Mouse (Mus musculus): ENCODE measurements around the gene Npas3.
A peak's percentile ranks its signal among the peaks of the same experiment; 100 is the strongest.

The Npas3 gene

GRCm38 (mm10) chr12:54004606-54005005 is 756.1 kb downstream of the Npas3 start:
- DNase-seq = no peak

- no peak for DNase-seq
These were observed 757.1 kb downstream of the Npas3 start for GRCm38 (mm10) chr12:54005546-54005945.

- no peak for DNase-seq
These were observed 766.8 kb downstream of the Npas3 start for GRCm38 (mm10) chr12:54015304-54015703.

- DNase-seq = no peak
These were observed 769.5 kb downstream of the Npas3 start for GRCm38 (mm10) chr12:54017949-54018348.

GRCm38 (mm10) chr12:54019979-54020378 is 771.5 kb downstream of the Npas3 start:
- no peak for DNase-seq

GRCm38 (mm10) chr12:54034666-54035346 is 786.3 kb downstream of the Npas3 start:
- no peak for DNase-seq

GRCm38 (mm10) chr12:54037602-54038001 is 789.1 kb downstream of the Npas3 start:
- DNase-seq = no peak

GRCm38 (mm10) chr12:54042996-54043544 is 794.6 kb downstream of the Npas3 start:
- DNase-seq = no peak

- DNase-seq = peak; percentile 46
These were observed 796.3 kb downstream of the Npas3 start for GRCm38 (mm10) chr12:54044606-54045334.

- DNase-seq = no peak
These were observed 796.9 kb downstream of the Npas3 start for GRCm38 (mm10) chr12:54045360-54045759.

- no peak for DNase-seq
These were observed 798.3 kb downstream of the Npas3 start for GRCm38 (mm10) chr12:54046824-54047223.

- DNase-seq = no peak
These were observed 799.6 kb downstream of the Npas3 start for GRCm38 (mm10) chr12:54048126-54048525.

- no peak for DNase-seq
These were observed 801.4 kb downstream of the Npas3 start for GRCm38 (mm10) chr12:54049926-54050325.

GRCm38 (mm10) chr12:54052939-54053338 is 804.5 kb downstream of the Npas3 start:
- DNase-seq = no peak

GRCm38 (mm10) chr12:54053598-54053997 is 805.1 kb downstream of the Npas3 start:
- no peak for DNase-seq

GRCm38 (mm10) chr12:54060732-54061131 is 812.3 kb downstream of the Npas3 start:
- DNase-seq = peak; percentile 55

- DNase-seq = no peak
These were observed 812.7 kb downstream of the Npas3 start for GRCm38 (mm10) chr12:54061168-54061567.

GRCm38 (mm10) chr12:54064986-54065385 is 816.5 kb downstream of the Npas3 start:
- DNase-seq = no peak

GRCm38 (mm10) chr12:54065607-54066006 is 817.1 kb downstream of the Npas3 start:
- DNase-seq = no peak

- DNase-seq = no peak
These were observed 818.9 kb downstream of the Npas3 start for GRCm38 (mm10) chr12:54067419-54067818.

- DNase-seq = peak; percentile 18
These were observed 819.6 kb downstream of the Npas3 start for GRCm38 (mm10) chr12:54067886-54068756.

GRCm38 (mm10) chr12:54068757-54069146 is 820.3 kb downstream of the Npas3 start:
- DNase-seq = no peak

GRCm38 (mm10) chr12:54074012-54074411 is 825.5 kb downstream of the Npas3 start:
- no peak for DNase-seq
